Mouse (Mus musculus) embryonic facial prominence, embryonic 15.5 days (tissue): ENCODE results near the gene Sema4a. TPM values are rescaled to one million over a fixed set of nuclear protein-coding genes. Genes with fewer than 3 reads are reported as not detected.

ENCODE experiments used
- ATAC-seq: fragments of 200-750 bp; cut with Nextera tagmentation; 2 replicates; pipeline ENCODE4 v1.8.0; 2017; ENCODE audit warnings: low read depth, moderate TSS enrichment; ENCODE audit not compliant: insufficient number of reproducible peaks, low FRiP score, low TSS enrichment
- H3K27ac ChIP-seq: fragments of 300-500 bp; sonication (generic); replicated peaks from 2 replicates; pipeline ENCODE4 v1.5.1; 2015; ENCODE audit warnings: mild to moderate bottlenecking, inconsistent platforms
- H3K27me3 ChIP-seq: fragments of 300-500 bp; sonication (generic); 2 replicates; pipeline ENCODE4 v1.6.1; 2015; ENCODE audit warnings: inconsistent platforms
- H3K36me3 ChIP-seq: fragments of 300-500 bp; sonication (generic); 2 replicates; pipeline ENCODE4 v1.6.1; 2015; ENCODE audit warnings: mild to moderate bottlenecking, inconsistent platforms
- H3K4me1 ChIP-seq: fragments of 300-500 bp; sonication (generic); 2 replicates; pipeline ENCODE4 v1.6.1; 2015; ENCODE audit warnings: inconsistent platforms
- H3K4me2 ChIP-seq: fragments of 300-500 bp; sonication (generic); replicated peaks from 2 replicates; pipeline ENCODE4 v1.6.1; 2015; ENCODE audit warnings: mild to moderate bottlenecking, inconsistent platforms
- H3K4me3 ChIP-seq: fragments of 300-500 bp; sonication (generic); replicated peaks from 2 replicates; pipeline ENCODE4 v1.5.1; 2015; ENCODE audit warnings: mild to moderate bottlenecking, inconsistent platforms
- H3K9ac ChIP-seq: fragments of 300-500 bp; sonication (generic); 2 replicates; pipeline ENCODE4 v1.6.1; 2015; ENCODE audit warnings: inconsistent platforms
- H3K9me3 ChIP-seq: fragments of 300-500 bp; sonication (generic); replicated peaks from 2 replicates; pipeline ENCODE4 v1.6.1; 2016; ENCODE audit warnings: inconsistent platforms
- WGBS: fragments of 180-500 bp; shearing (Covaris S2); methylation state at CpG from one replicate; pipeline ENCODE4 v1.1.7; 2015; 5-methylcytosine and 5-hydroxymethylcytosine counted together
- polyA plus RNA-seq: library from polyadenylated mRNA; unstranded; fragments of >200 nt; fragmentation: Nextera tagmentation; extraction: Ambion mirVana; gene quantifications from 2 replicates; pipeline ENCODE4 v1.2.1, GENCODE M21; 2015

The Sema4a gene
- polyA plus RNA-seq, 1 experiment from 2014 or later = 21.9 TPM

- ATAC-seq = peak; percentile 25; the same call in 1 of the 2 replicates
- no peaks in the 10 kb centered on the region for H3K9me3 ChIP-seq
- H3K9ac ChIP-seq = no peak overlapping the region
- H3K27ac ChIP-seq = peak overlapping the region; percentile 81
- H3K4me2 ChIP-seq = peak overlapping the region; percentile 27
- H3K27me3 ChIP-seq = no peaks in the 10 kb centered on the region
- peaks cover 41% of the 10 kb centered on the region for H3K4me1 ChIP-seq
- WGBS = 53% methylated on average over 9 of the region's 9 CpGs
- H3K36me3 ChIP-seq = no peaks in the 10 kb centered on the region
- H3K4me3 ChIP-seq = peak overlapping the region; percentile 16
Measured at GRCm38 (mm10) chr3:88454762-88455587, 6.0 kb downstream of the Sema4a start.

- 49% methylated on average over 8 of the region's 8 CpGs for WGBS
- H3K27ac ChIP-seq = no peak overlapping the region
- no peak overlapping the region for H3K4me3 ChIP-seq
- peak overlapping the region; percentile 27; the same call in 1 of the 2 replicates for H3K4me2 ChIP-seq
- no peak overlapping the region for H3K9ac ChIP-seq
- H3K27me3 ChIP-seq = no peaks in the 10 kb centered on the region
- no peak for ATAC-seq
- no peaks in the 10 kb centered on the region for H3K36me3 ChIP-seq
- peaks cover 47% of the 10 kb centered on the region for H3K4me1 ChIP-seq
- H3K9me3 ChIP-seq = no peaks in the 10 kb centered on the region
Measured at GRCm38 (mm10) chr3:88453986-88454385, 7.0 kb downstream of the Sema4a start.

GRCm38 (mm10) chr3:88453369-88453768 is 7.6 kb downstream of the Sema4a start:
- Histone ChIP-seq H3K36me3 (no peaks in the 10 kb centered on the region), H3K9ac (no peak overlapping the region), H3K9me3 (no peaks in the 10 kb centered on the region), H3K4me2 (no peak overlapping the region), H3K4me1 (peaks cover 42% of the 10 kb centered on the region), H3K4me3 (no peak overlapping the region), H3K27me3 (no peaks in the 10 kb centered on the region), H3K27ac (no peak overlapping the region)
- 42% methylated on average over 8 of the region's 8 CpGs for WGBS
- no peak for ATAC-seq

- Histone ChIP-seq H3K9ac (no peak overlapping the region), H3K4me2 (no peak overlapping the region), H3K36me3 (no peaks in the 10 kb centered on the region), H3K4me1 (peaks cover 35% of the 10 kb centered on the region), H3K27me3 (no peaks in the 10 kb centered on the region), H3K4me3 (no peak overlapping the region), H3K9me3 (no peaks in the 10 kb centered on the region), H3K27ac (no peak overlapping the region)
- WGBS = 87% methylated on average over 6 of the region's 6 CpGs
- no peak for ATAC-seq
Measured at GRCm38 (mm10) chr3:88452716-88453115, 8.3 kb downstream of the Sema4a start.

DNA sequence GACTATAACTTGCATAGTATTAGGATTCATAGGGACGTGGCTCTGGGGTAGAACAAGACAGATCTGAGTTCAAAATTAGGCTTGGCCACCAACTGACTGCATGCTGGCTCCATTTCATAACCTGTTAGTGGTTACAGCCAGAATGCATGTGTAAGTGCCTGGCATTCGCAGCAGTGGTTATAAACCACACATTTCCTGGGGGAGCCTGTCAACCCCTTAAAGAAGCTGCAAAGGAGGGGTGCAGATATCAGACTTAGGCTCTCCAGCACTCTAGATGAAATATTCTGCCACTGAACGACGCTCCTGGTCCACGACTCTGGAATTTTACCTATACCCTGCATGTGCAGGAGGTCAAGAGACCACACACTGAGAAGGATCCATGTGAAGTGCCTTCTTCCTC is 8.7 kb downstream of the Sema4a start:
- peaks cover 32% of the 10 kb centered on the region for H3K4me1 ChIP-seq
- H3K36me3 ChIP-seq = no peaks in the 10 kb centered on the region
- no peak overlapping the region for H3K4me2 ChIP-seq
- H3K9me3 ChIP-seq = no peaks in the 10 kb centered on the region
- no peak overlapping the region for H3K4me3 ChIP-seq
- H3K27me3 ChIP-seq = no peaks in the 10 kb centered on the region
- no peak overlapping the region for H3K9ac ChIP-seq
- 65% methylated on average over 5 of the region's 5 CpGs for WGBS
- no peak overlapping the region for H3K27ac ChIP-seq
- no peak for ATAC-seq

DNA sequence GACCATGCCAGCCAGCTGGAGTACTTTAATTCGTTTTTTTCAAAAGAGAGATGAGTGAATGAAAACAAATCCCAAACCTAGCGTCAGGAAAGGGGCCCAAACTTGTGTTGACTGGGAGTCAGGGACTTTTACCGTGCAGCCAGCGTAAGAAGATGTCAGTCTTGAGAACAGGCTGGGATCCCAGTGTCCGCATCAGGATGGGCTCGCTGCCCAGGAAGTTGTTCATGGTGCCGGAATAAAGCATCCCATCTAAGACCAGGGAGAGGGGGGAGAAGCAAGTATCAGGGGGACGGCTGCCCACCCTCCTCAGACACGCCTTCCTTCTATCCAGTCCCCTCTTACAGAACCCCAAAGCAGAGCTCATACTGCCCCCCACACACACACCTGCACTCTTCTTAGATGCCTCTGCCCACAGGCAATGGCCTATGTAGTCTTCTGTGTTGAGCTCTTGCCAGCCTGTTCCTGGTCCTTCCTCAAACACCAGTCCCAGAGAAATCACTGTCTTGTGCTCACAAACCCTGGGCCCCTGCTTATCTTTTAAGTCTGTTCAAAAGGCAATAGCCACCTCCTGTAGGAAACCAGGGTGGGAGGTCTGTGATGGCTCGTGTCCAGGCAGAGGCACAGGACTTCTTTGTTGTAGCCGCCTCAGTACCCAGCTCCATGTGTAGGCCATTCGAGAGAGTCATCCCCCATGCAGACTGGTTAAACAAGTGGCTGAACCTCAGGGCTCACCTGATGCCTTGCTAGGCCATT is 10.4 kb downstream of the Sema4a start:
- Histone ChIP-seq H3K9me3 (no peaks in the 10 kb centered on the region), H3K4me1 (peaks cover 21% of the 10 kb centered on the region), H3K27me3 (no peaks in the 10 kb centered on the region), H3K9ac (no peak overlapping the region), H3K4me2 (no peak overlapping the region), H3K36me3 (no peaks in the 10 kb centered on the region), H3K4me3 (no peak overlapping the region), H3K27ac (no peak overlapping the region)
- 79% methylated on average over 12 of the region's 12 CpGs for WGBS
- no peak for ATAC-seq

GRCm38 (mm10) chr3:88449395-88450023 is 11.5 kb downstream of the Sema4a start:
- H3K4me1 ChIP-seq = peaks cover 11% of the 10 kb centered on the region; the same call in 1 of the 2 replicates
- ATAC-seq = peak; percentile 61
- H3K4me3 ChIP-seq = peak overlapping the region; percentile 34
- peak overlapping the region; percentile 47 for H3K4me2 ChIP-seq
- no peak overlapping the region for H3K9ac ChIP-seq
- no peaks in the 10 kb centered on the region for H3K9me3 ChIP-seq
- no peaks in the 10 kb centered on the region for H3K27me3 ChIP-seq
- H3K36me3 ChIP-seq = no peaks in the 10 kb centered on the region
- H3K27ac ChIP-seq = 0 out of 2 replicates have a peak overlapping the region, but pooled peaks have one; percentile 1
- 12% methylated on average over 21 of the region's 21 CpGs for WGBS

GRCm38 (mm10) chr3:88448443-88448842 is 12.5 kb downstream of the Sema4a start:
- ATAC-seq = no peak
- H3K27me3 ChIP-seq = no peaks in the 10 kb centered on the region

GRCm38 (mm10) chr3:88447676-88448183 is 13.3 kb downstream of the Sema4a start:
- ATAC-seq = no peak
- Histone ChIP-seq H3K36me3 (no peaks in the 10 kb centered on the region), H3K9me3 (no peaks in the 10 kb centered on the region), H3K4me2 (no peak overlapping the region), H3K4me3 (no peak overlapping the region), H3K27me3 (no peaks in the 10 kb centered on the region), H3K27ac (no peak overlapping the region), H3K9ac (no peak overlapping the region), H3K4me1 (peaks cover 6% of the 10 kb centered on the region; the same call in 1 of the 2 replicates)
- WGBS = 61% methylated on average over 8 of the region's 8 CpGs

More at GRCm38 (mm10) chr3:88448443-88448842, 12.5 kb downstream of the Sema4a start:
- no peak overlapping the region for H3K27ac ChIP-seq
- no peak overlapping the region for H3K4me3 ChIP-seq
- no peaks in the 10 kb centered on the region for H3K9me3 ChIP-seq
- no peaks in the 10 kb centered on the region for H3K36me3 ChIP-seq
- WGBS = 77% methylated on average over 8 of the region's 8 CpGs
- peaks cover 6% of the 10 kb centered on the region; the same call in 1 of the 2 replicates for H3K4me1 ChIP-seq
- H3K4me2 ChIP-seq = no peak overlapping the region
- no peak overlapping the region for H3K9ac ChIP-seq

DNA sequence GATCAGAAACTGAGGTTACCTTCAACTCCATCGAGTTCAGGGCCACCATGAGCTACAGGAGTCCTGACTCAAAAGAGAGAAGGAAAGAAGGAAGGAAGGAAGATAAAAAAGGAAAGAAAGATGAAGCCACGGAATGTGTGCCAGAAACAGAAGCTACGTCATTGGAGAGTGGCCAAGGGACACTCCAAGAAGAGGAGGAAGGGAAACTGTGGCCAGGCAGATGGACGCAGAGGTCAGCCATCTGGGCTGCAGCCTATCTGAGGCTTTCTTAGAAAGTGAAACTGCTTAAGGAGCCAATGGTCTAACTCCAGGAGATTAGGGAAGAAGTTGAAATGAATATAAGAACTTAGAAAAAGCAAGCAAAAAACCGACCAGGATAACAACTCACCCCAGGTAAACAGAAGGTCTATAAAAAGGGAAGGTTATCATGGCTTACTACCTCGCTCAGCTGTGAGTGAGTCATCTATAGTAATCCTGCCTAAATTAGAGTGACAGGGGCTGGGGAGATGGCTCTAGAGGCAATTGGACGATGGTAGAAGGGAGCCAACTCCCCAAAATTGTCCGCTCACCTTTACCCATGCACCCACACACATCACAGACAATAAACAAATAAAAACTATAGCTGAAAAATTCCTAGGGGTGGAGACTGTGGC is 14.4 kb downstream of the Sema4a start:
- no peaks in the 10 kb centered on the region for H3K9me3 ChIP-seq
- H3K4me3 ChIP-seq = no peak overlapping the region
- WGBS = 75% methylated on average over 8 of the region's 8 CpGs

More for the DNA sequence above, 14.4 kb downstream of the Sema4a start:
- Histone ChIP-seq H3K4me1 (peaks cover 6% of the 10 kb centered on the region; the same call in 1 of the 2 replicates), H3K36me3 (no peaks in the 10 kb centered on the region), H3K27ac (no peak overlapping the region), H3K27me3 (no peaks in the 10 kb centered on the region), H3K4me2 (no peak overlapping the region), H3K9ac (no peak overlapping the region)
- no peak for ATAC-seq
